Mouse (Mus musculus): ENCODE measurements around the gene Gm19965.

Gm19965 gene

GRCm38 (mm10) chr1:116802683-116803082 lies at the start of gene Gm19965:
Gm19965 (plus strand) TSS chr1:116802983.
- no peak for DNase-seq

DNA sequence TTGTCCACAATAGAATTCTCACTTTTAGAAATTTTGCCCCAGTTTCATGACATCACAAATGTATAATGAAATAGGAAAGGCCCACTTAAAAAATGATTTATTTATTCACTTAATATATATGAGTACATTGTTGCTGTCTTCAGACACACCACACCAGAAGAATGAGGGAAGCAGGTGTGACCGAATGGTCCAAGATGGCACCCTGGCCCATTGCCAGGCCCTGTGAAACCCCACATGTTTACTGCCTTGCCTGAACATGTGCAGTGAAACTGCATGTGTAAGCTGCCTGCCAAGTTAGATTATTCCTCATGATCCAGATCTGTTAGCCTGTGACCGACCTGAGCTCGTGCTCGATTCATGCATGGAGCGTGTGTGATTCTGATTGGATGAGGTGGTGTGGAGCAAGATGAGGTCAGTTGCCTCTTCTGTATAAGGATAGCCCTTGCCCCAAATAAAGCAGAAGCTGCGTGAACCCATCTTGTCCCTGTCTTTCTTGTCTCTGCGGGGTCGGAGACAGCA lies 20.3 kb upstream of the Gm19965 start:
- DNase-seq: no peak
